Mouse (Mus musculus) C2C12 (cell line): ENCODE results near the gene Scrn3. TPM values are rescaled to one million over a fixed set of nuclear protein-coding genes. Genes with fewer than 3 reads are reported as not detected.

Experiments
- H3K27me3 ChIP-seq: one replicate; pipeline ENCODE4 v1.6.1; 2011; ENCODE audit not compliant: control insufficient read depth, insufficient read depth, insufficient read length
- H3K36me3 ChIP-seq: one replicate; pipeline ENCODE4 v1.6.1; 2011; ENCODE audit not compliant: control insufficient read depth, insufficient read depth
- H3K4me3 ChIP-seq: one replicate; pipeline ENCODE4 v1.5.1; 2011; ENCODE audit warnings: mild to moderate bottlenecking, control low read depth; ENCODE audit not compliant: poor library complexity, insufficient read depth, severe bottlenecking
- H3K79me2 ChIP-seq: one replicate; pipeline ENCODE4 v1.6.1; 2011; ENCODE audit not compliant: control insufficient read depth, insufficient read depth
- H3K79me3 ChIP-seq: one replicate; pipeline ENCODE4 v1.6.1; 2011; ENCODE audit warnings: low read depth, control low read depth
- H3ac ChIP-seq: one replicate; pipeline ENCODE3; 2011; ENCODE audit warnings: low read depth; ENCODE audit not compliant: control insufficient read depth, insufficient read length
- CEBPB ChIP-seq: IDR thresholded peaks from one replicate; pipeline ENCODE4 v1.6.1; 2011; ENCODE audit warnings: low read depth, mild to moderate bottlenecking, control low read depth, moderate library complexity
- CTCF ChIP-seq: IDR thresholded peaks from one replicate; pipeline ENCODE4 v1.5.1; 2011; ENCODE audit not compliant: control insufficient read depth, insufficient read depth, insufficient read length
- FOSL1 ChIP-seq: IDR thresholded peaks from one replicate; pipeline ENCODE4 v1.8.0; 2011; ENCODE audit warnings: mild to moderate bottlenecking, low read length; ENCODE audit not compliant: poor library complexity, insufficient read depth, severe bottlenecking
- MAX ChIP-seq: IDR thresholded peaks from one replicate; pipeline ENCODE4 v1.6.1; 2011; ENCODE audit warnings: mild to moderate bottlenecking, control low read depth
- MYOD1 ChIP-seq: IDR thresholded peaks from one replicate; pipeline ENCODE4 v1.6.1; 2011; ENCODE audit warnings: low read depth; ENCODE audit not compliant: control insufficient read depth, insufficient read length
- MYOG ChIP-seq: IDR thresholded peaks from one replicate; pipeline ENCODE4 v1.6.1; 2011; ENCODE audit not compliant: control insufficient read depth, insufficient read length; ENCODE audit errors: extremely low read depth
- USF1 ChIP-seq: IDR thresholded peaks from one replicate; pipeline ENCODE4 v1.6.1; 2011; ENCODE audit warnings: low read depth, mild to moderate bottlenecking, control low read depth, moderate library complexity
- polyA plus RNA-seq: library from polyadenylated mRNA; unstranded; fragments of >200 nt; fragmentation: generic; extraction: Trizol; gene quantifications from one replicate; pipeline ENCODE4 v1.2.1, GENCODE M21; 2012; ENCODE audit warnings: missing spikeins

Gene Scrn3
- polyA plus RNA-seq, 1 experiment: 7.0 TPM

GRCm38 (mm10) chr2:73314311-73314710 lies 1.9 kb downstream of the Scrn3 start:
- Histone ChIP-seq H3K27me3 (no peaks in the 10 kb centered on the region), H3ac (no peak overlapping the region), H3K79me3 (peaks cover 10% of the 10 kb centered on the region), H3K4me3 (no peak overlapping the region), H3K79me2 (peaks cover 33% of the 10 kb centered on the region), H3K36me3 (peaks cover 13% of the 10 kb centered on the region)
- no peak for TF ChIP-seq CTCF
- no peak for TF ChIP-seq USF1
- TF ChIP-seq FOSL1: no peak
- no peak for TF ChIP-seq MYOG

GRCm38 (mm10) chr2:73317426-73317825 lies 5.0 kb downstream of the Scrn3 start:
- H3ac ChIP-seq: no peak overlapping the region
- TF ChIP-seq USF1 (no peak), MAX (no peak)
- peaks cover 5% of the 10 kb centered on the region for H3K79me3 ChIP-seq
- H3K79me2 ChIP-seq: peaks cover 15% of the 10 kb centered on the region
- H3K27me3 ChIP-seq: no peaks in the 10 kb centered on the region
- peaks cover 5% of the 10 kb centered on the region for H3K36me3 ChIP-seq
- no peak overlapping the region for H3K4me3 ChIP-seq

DNA sequence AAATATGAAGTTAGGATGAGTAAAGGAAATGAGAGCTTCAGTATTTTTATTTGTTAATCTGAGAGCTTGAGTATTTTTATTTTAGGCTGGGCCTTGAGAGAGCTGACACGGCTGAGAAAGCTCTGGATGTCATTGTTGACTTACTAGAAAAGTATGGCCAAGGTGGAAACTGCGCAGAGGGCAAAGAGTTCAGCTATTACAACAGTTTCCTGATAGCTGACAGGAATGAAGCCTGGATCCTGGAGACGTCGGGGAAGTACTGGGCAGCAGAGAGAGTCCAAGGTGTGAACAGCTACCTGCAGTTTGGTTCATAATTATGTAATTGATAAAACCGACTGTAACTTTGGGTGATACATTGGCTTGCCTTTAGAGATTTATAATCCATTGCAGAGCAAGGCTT lies 6.8 kb downstream of the Scrn3 start:
- no peaks in the 10 kb centered on the region for H3K79me2 ChIP-seq
- no peak overlapping the region for H3K4me3 ChIP-seq
- H3ac ChIP-seq: no peak overlapping the region
- no peaks in the 10 kb centered on the region for H3K27me3 ChIP-seq
- TF ChIP-seq USF1: no peak
- TF ChIP-seq MYOD1: no peak
- no peak for TF ChIP-seq CTCF
- no peak for TF ChIP-seq CEBPB
- no peak for TF ChIP-seq MYOG
- no peak for TF ChIP-seq FOSL1
- no peak for TF ChIP-seq MAX
- peaks cover 5% of the 10 kb centered on the region for H3K36me3 ChIP-seq
- H3K79me3 ChIP-seq: no peaks in the 10 kb centered on the region

DNA sequence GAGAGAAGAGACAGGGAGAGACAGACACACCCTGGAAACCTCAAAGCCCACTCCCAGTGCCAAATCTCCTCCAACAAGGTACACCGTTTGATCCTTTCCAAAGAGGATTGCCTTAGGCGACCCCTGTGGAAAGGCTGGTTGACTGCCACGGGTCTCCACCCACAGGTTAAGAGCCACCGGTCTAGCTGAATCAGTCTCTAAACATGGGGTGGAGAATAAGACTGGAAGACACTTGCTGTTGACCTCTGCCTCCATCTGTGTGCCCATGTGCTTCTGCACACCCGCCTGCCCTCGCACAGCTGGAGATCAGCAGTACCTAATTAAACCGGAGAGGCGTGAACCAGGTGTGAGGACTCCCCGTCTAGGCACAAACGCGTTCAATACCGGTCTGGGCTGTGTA lies 10.6 kb downstream of the Scrn3 start:
- H3K4me3 ChIP-seq: no peak overlapping the region
- H3K79me2 ChIP-seq: no peaks in the 10 kb centered on the region
- H3K27me3 ChIP-seq: no peaks in the 10 kb centered on the region
- H3K36me3 ChIP-seq: no peaks in the 10 kb centered on the region
- H3ac ChIP-seq: no peak overlapping the region
- TF ChIP-seq MYOD1 (no peak), USF1 (no peak)
- no peaks in the 10 kb centered on the region for H3K79me3 ChIP-seq

DNA sequence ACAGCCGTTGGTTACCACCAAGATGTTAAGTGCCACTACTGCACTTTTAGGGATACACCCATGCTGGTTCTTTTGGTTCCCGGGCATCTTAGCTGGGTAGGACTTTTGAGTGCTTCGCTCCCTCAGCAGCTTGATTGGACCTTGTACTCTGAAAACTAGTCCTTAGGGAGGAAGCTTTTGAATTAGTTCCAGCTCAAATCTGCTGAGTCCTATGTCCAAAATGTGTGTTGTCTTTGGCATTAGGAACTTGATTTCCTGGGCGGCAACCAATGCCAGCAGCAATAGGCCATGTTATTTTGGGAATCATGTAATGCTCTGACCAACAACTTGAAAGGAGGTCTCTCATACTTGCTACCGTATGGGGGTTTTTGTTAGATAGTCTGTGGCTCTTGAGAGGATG lies 13.5 kb downstream of the Scrn3 start:
- Histone ChIP-seq H3K4me3 (no peak overlapping the region), H3K27me3 (no peaks in the 10 kb centered on the region), H3K79me3 (no peaks in the 10 kb centered on the region), H3ac (no peak overlapping the region), H3K79me2 (no peaks in the 10 kb centered on the region), H3K36me3 (no peaks in the 10 kb centered on the region)
- no peak for TF ChIP-seq FOSL1
- no peak for TF ChIP-seq MYOG
- TF ChIP-seq MYOD1: no peak
- no peak for TF ChIP-seq CTCF
- no peak for TF ChIP-seq USF1
- TF ChIP-seq MAX: no peak
- no peak for TF ChIP-seq CEBPB

- peaks cover 4% of the 10 kb centered on the region for H3K36me3 ChIP-seq
- no peaks in the 10 kb centered on the region for H3K79me3 ChIP-seq
These were observed 23.5 kb downstream of the Scrn3 start for GRCm38 (mm10) chr2:73335949-73336348.

GRCm38 (mm10) chr2:73338415-73338814 lies 26.0 kb downstream of the Scrn3 start:
- no peaks in the 10 kb centered on the region for H3K79me3 ChIP-seq
- H3K4me3 ChIP-seq: no peak overlapping the region
- H3K79me2 ChIP-seq: no peaks in the 10 kb centered on the region
- no peak overlapping the region for H3ac ChIP-seq
- no peaks in the 10 kb centered on the region for H3K27me3 ChIP-seq
- H3K36me3 ChIP-seq: peaks cover 4% of the 10 kb centered on the region
- TF ChIP-seq CEBPB (no peak), MYOD1 (no peak), CTCF (no peak), MAX (no peak), USF1 (no peak), FOSL1 (no peak), MYOG (no peak)

More at GRCm38 (mm10) chr2:73335949-73336348, 23.5 kb downstream of the Scrn3 start:
- H3K27me3 ChIP-seq: no peaks in the 10 kb centered on the region
- H3K79me2 ChIP-seq: no peaks in the 10 kb centered on the region
- no peak overlapping the region for H3K4me3 ChIP-seq
- TF ChIP-seq MAX (no peak), MYOG (no peak), MYOD1 (no peak), CEBPB (no peak), CTCF (no peak), FOSL1 (no peak), USF1 (no peak)
- H3ac ChIP-seq: no peak overlapping the region
